Mouse (Mus musculus) kidney, adult 18-20 months (tissue): ENCODE measurements around the gene Slx4.
"Not testable (repeated sequence)": the region's sequence is repeated elsewhere in the genome, so short reads cannot be mapped to it uniquely, and the experiment has no call there.

Source experiments
- DNase-seq: peaks from one replicate; pipeline ENCODE4 v3.0.0; 2021

Slx4 gene

GRCm38 (mm10) chr16:4003489-4004398 lies at the start of gene Slx4:
Gene Slx4 (minus strand): TSS chr16:4003770.
- peak; percentile 96 for DNase-seq

- no peak for DNase-seq
Observed at GRCm38 (mm10) chr16:4052601-4053000, 49.0 kb upstream of the Slx4 start.

GRCm38 (mm10) chr16:4045524-4045923 lies 42.0 kb upstream of the Slx4 start:
- DNase-seq: peak; percentile 44

GRCm38 (mm10) chr16:4044093-4044492 lies 40.5 kb upstream of the Slx4 start:
- DNase-seq: peak; percentile 50

GRCm38 (mm10) chr16:4041646-4042045 lies 38.1 kb upstream of the Slx4 start:
- DNase-seq: peak; percentile 49

GRCm38 (mm10) chr16:4040206-4040605 lies 36.6 kb upstream of the Slx4 start:
- no peak for DNase-seq

GRCm38 (mm10) chr16:4037690-4038089 lies 34.1 kb upstream of the Slx4 start:
- DNase-seq: peak; percentile 40

- DNase-seq: peak; percentile 59
Observed at GRCm38 (mm10) chr16:4036807-4037206, 33.2 kb upstream of the Slx4 start, which contains the start of gene Dnase1. Gene Dnase1 (plus strand): TSS chr16:4036942.

- DNase-seq: peak; percentile 67
Observed at GRCm38 (mm10) chr16:4035575-4035974, 32.0 kb upstream of the Slx4 start.

GRCm38 (mm10) chr16:4034476-4034875 lies 30.9 kb upstream of the Slx4 start:
- DNase-seq: no peak

- DNase-seq: no peak
Observed at GRCm38 (mm10) chr16:4033971-4034370, 30.4 kb upstream of the Slx4 start.

- no peak for DNase-seq
Observed at GRCm38 (mm10) chr16:4032341-4032748, 28.8 kb upstream of the Slx4 start.

- DNase-seq: peak; percentile 34
Observed at GRCm38 (mm10) chr16:4031441-4032274, 28.1 kb upstream of the Slx4 start.

GRCm38 (mm10) chr16:4030501-4030900 lies 26.9 kb upstream of the Slx4 start:
- peak; percentile 42 for DNase-seq

GRCm38 (mm10) chr16:4029371-4029841 lies 25.8 kb upstream of the Slx4 start:
- peak; percentile 85 for DNase-seq

- DNase-seq: peak; percentile 78
Observed at GRCm38 (mm10) chr16:4027211-4027610, 23.6 kb upstream of the Slx4 start.

GRCm38 (mm10) chr16:4026672-4027071 lies 23.1 kb upstream of the Slx4 start:
- peak; percentile 36 for DNase-seq

GRCm38 (mm10) chr16:4022719-4023118 lies 19.1 kb upstream of the Slx4 start:
- DNase-seq: no peak

- DNase-seq: no peak
Observed at GRCm38 (mm10) chr16:4021241-4021640, 17.7 kb upstream of the Slx4 start.

- not testable (repeated sequence) for DNase-seq
Observed at GRCm38 (mm10) chr16:4017466-4017865, 13.9 kb upstream of the Slx4 start.

- not testable (repeated sequence) for DNase-seq
Observed at GRCm38 (mm10) chr16:4016786-4017185, 13.2 kb upstream of the Slx4 start.

GRCm38 (mm10) chr16:4014040-4014668 lies 10.6 kb upstream of the Slx4 start:
- DNase-seq: no peak
